Mouse (Mus musculus) stomach, embryonic 14.5 days (tissue): ENCODE measurements around the gene Mrps31. TPM values are rescaled to one million over a fixed set of nuclear protein-coding genes. Genes with fewer than 3 reads are reported as not detected.

Experiments used
- ATAC-seq: fragments of 200-750 bp; cut with Nextera tagmentation; 2 replicates; pipeline ENCODE4 v1.8.0; 2017; ENCODE audit warnings: low read depth, moderate TSS enrichment; ENCODE audit not compliant: insufficient number of reproducible peaks, insufficient read depth, low FRiP score
- H3K27ac ChIP-seq: fragments of 300-500 bp; sonication (generic); 2 replicates; pipeline ENCODE4 v1.5.1; 2014; ENCODE audit warnings: mild to moderate bottlenecking, low read length, moderate library complexity, mixed read lengths
- H3K27me3 ChIP-seq: fragments of 300-500 bp; sonication (generic); 2 replicates; pipeline ENCODE4 v1.6.1; 2014; ENCODE audit warnings: low read length, control low read depth, mixed read lengths; ENCODE audit not compliant: control insufficient read depth, insufficient read depth
- H3K36me3 ChIP-seq: fragments of 300-500 bp; sonication (generic); 2 replicates; pipeline ENCODE4 v1.6.1; 2014; ENCODE audit warnings: mild to moderate bottlenecking, control low read depth, low read length, moderate library complexity, mixed read lengths; ENCODE audit not compliant: control insufficient read depth, insufficient read depth
- H3K4me1 ChIP-seq: fragments of 300-500 bp; sonication (generic); 2 replicates; pipeline ENCODE4 v1.6.1; 2014; ENCODE audit warnings: low read length, control low read depth, mixed read lengths; ENCODE audit not compliant: control insufficient read depth, insufficient read depth
- H3K4me2 ChIP-seq: fragments of 300-500 bp; sonication (generic); replicated peaks from 2 replicates; pipeline ENCODE4 v1.6.1; 2014; ENCODE audit warnings: low read depth, low read length, control low read depth
- H3K4me3 ChIP-seq: fragments of 300-500 bp; sonication (generic); 2 replicates; pipeline ENCODE4 v1.5.1; 2014; ENCODE audit warnings: low read depth, low read length, control low read depth
- H3K9ac ChIP-seq: fragments of 300-500 bp; sonication (generic); replicated peaks from 2 replicates; pipeline ENCODE4 v1.6.1; 2014; ENCODE audit warnings: low read depth, mild to moderate bottlenecking, control low read depth, low read length, moderate library complexity, mixed read lengths
- H3K9me3 ChIP-seq: fragments of 300-500 bp; sonication (generic); 2 replicates; pipeline ENCODE4 v1.6.1; 2016; ENCODE audit warnings: low read depth, low read length, control low read depth; ENCODE audit not compliant: control insufficient read depth
- WGBS: fragments of 180-500 bp; shearing (Covaris S2); extraction: QIAGEN DNeasy Blood & Tissue Kit; methylation state at CpG from one replicate; pipeline ENCODE4 v1.1.7; 2014; 5-methylcytosine and 5-hydroxymethylcytosine counted together
- polyA plus RNA-seq: library from polyadenylated mRNA; unstranded; fragments of >200 nt; fragmentation: Nextera tagmentation; extraction: Ambion mirVana; gene quantifications from 2 replicates; pipeline ENCODE4 v1.2.1, GENCODE M21; 2014

Gene Mrps31
- polyA plus RNA-seq, 1 experiment from 2014 or later = 46.2 TPM

DNA sequence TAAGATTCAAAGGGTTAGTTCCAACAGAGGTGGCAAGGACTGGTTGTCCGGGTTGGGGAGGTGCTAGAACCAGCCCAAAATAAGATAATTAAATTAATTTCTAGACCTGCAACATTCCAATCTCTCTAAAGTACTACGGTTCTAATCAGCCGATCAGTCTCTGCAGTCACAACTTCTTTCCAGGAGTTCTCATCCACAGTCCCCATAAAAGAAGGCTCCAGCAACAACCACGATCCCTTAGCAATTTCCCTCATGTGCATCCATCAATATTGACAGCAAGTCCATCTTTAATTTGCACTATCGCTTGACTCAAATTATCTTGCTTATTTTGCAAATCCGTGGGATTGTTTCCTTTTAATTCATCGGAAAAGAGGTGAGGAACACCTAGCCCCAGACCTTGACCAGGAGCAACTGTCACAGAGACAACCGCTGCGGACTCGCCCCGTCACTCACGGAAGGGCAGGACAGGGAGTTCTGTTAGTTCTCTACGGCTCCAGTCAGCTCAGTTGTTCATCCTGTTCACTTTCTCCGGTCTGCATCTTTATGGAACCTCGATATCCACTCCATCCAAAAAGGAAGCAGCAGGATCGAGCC lies 376 bp upstream of the Mrps31 start:
- peak overlapping the region; percentile 79 for H3K4me2 ChIP-seq
- peaks cover 3% of the 10 kb centered on the region; the same call in 1 of the 2 replicates for H3K36me3 ChIP-seq
- ATAC-seq = no peak
- peak overlapping the region; percentile 79 for H3K9ac ChIP-seq
- peak overlapping the region; percentile 71 for H3K4me3 ChIP-seq
- peak overlapping the region; percentile 71; the same call in 1 of the 2 replicates for H3K27ac ChIP-seq
- H3K4me1 ChIP-seq = peaks cover 5% of the 10 kb centered on the region; the same call in 1 of the 2 replicates
- WGBS = 16% methylated on average over 16 of the region's 16 CpGs
- H3K27me3 ChIP-seq = no peaks in the 10 kb centered on the region
- no peaks in the 10 kb centered on the region for H3K9me3 ChIP-seq

DNA sequence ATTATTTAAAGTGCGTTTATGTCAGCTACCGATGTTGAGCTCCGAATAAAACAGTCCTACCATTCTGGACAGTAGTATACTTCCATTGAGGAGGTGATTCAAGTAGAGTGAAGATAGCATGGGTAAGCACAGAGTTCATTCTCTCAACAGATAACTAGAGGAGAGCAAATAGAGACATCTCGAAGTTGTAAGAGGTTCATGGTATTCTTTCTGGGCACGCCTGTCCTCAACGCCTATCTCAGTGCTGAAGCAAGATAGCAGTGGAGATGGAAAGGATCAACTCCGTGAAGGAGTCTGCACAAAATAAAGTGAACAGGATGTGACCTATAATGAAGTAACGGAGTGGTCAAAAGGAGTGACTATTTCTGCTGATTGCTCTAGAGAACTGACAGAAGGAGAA lies 810 bp downstream of the Mrps31 start:
- no peaks in the 10 kb centered on the region for H3K27me3 ChIP-seq
- peaks cover 8% of the 10 kb centered on the region; the same call in 1 of the 2 replicates for H3K36me3 ChIP-seq
- no peaks in the 10 kb centered on the region for H3K9me3 ChIP-seq
- H3K4me3 ChIP-seq = peak overlapping the region; percentile 71
- H3K27ac ChIP-seq = 0 out of 2 replicates have a peak overlapping the region, but pooled peaks have one; percentile 71
- H3K9ac ChIP-seq = peak overlapping the region; percentile 79
- peaks cover 5% of the 10 kb centered on the region; the same call in 1 of the 2 replicates for H3K4me1 ChIP-seq
- ATAC-seq = no peak
- H3K4me2 ChIP-seq = peak overlapping the region; percentile 84
- WGBS = 15% methylated on average over 8 of the region's 8 CpGs

Other genes starting within 250 kb of the Mrps31 start
- gene Nek3, start 244.9 kb upstream of the Mrps31 start, polyA plus RNA-seq = 7.0 and 10.7 TPM in 2 replicates
- 61.5 and 62.0 TPM in 2 replicates for gene Ckap2, start 225.5 kb upstream of the Mrps31 start, polyA plus RNA-seq
- 57.4 and 60.0 TPM in 2 replicates for gene Vps36, start 218.6 kb upstream of the Mrps31 start, polyA plus RNA-seq
- 9.4 and 10.8 TPM in 2 replicates for gene Thsd1, start 184.0 kb upstream of the Mrps31 start, polyA plus RNA-seq
- gene Tpte, start 127.9 kb upstream of the Mrps31 start, polyA plus RNA-seq = 0.15 TPM in 1 of 2 replicates, not detected in the other
- 19.0 and 20.0 TPM in 2 replicates for gene Slc25a15, start 12.8 kb upstream of the Mrps31 start, polyA plus RNA-seq